Comparison of ENCODE assay signal across 11 mouse cellular contexts in genomic region chr6:31587655-31588054, GRCm38 (mm10). TPM values are rescaled to one million over a fixed set of nuclear protein-coding genes. Genes with fewer than 3 reads are reported as not detected.
A peak's percentile ranks its signal among the peaks of the same experiment; 100 is the strongest.
DNase-seq lines count a peak whose midpoint lies in the region; ATAC-seq lines count a peak whose summit lies in the region.
"Had no signal": no experiment of that assay in that cellular context is flagged by ENCODE, and none has a peak within 500 bp of the region (broad histone marks: within the 10 kb centered on the region; RNA-seq: fewer than 3 reads in every experiment).

No protein-coding gene starts in this region.

- no peak overlapping the region for H3K27ac ChIP-seq in kidney, embryonic 15.5 days
- peak overlapping the region; percentile 83 for H3K27ac ChIP-seq in liver, embryonic 16.5 days (ENCODE audit: low read length)
- H3K27ac ChIP-seq in stomach, embryonic 15.5 days: no peak overlapping the region
- no peak overlapping the region for H3K27ac ChIP-seq in neural tube, embryonic 15.5 days (replicated peaks)
- H3K27ac ChIP-seq: hindbrain, embryonic 12.5 days; kidney, postnatal 0 days had no signal

- no peaks in the 10 kb centered on the region for H3K9me3 ChIP-seq in kidney, embryonic 15.5 days (replicated peaks)
- H3K9me3 ChIP-seq in liver, embryonic 16.5 days (replicated peaks; ENCODE audit: control insufficient read depth, low read length): no peaks in the 10 kb centered on the region
- H3K9me3 ChIP-seq in stomach, embryonic 15.5 days: no peaks in the 10 kb centered on the region
- no peaks in the 10 kb centered on the region for H3K9me3 ChIP-seq in neural tube, embryonic 15.5 days (replicated peaks)
- H3K9me3 ChIP-seq: hindbrain, embryonic 12.5 days had no signal

- H3K4me1 ChIP-seq in kidney, embryonic 15.5 days: 0 out of 2 replicates have a peak, but pooled peaks cover 3% of the 10 kb centered on the region
- peaks cover 61% of the 10 kb centered on the region for H3K4me1 ChIP-seq in liver, embryonic 16.5 days (ENCODE audit: control insufficient read depth, low read depth, low read length)
- peaks cover 4% of the 10 kb centered on the region; the same call in 1 of the 2 replicates for H3K4me1 ChIP-seq in stomach, embryonic 15.5 days
- H3K4me1 ChIP-seq in neural tube, embryonic 15.5 days: no peaks in the 10 kb centered on the region
- H3K4me1 ChIP-seq: hindbrain, embryonic 12.5 days had no signal

- H3K9ac ChIP-seq in kidney, embryonic 15.5 days: no peak overlapping the region
- H3K9ac ChIP-seq in liver, embryonic 16.5 days (ENCODE audit: low read depth, low read length): peak overlapping the region; percentile 46
- H3K9ac ChIP-seq in stomach, embryonic 15.5 days: no peak overlapping the region
- no peak overlapping the region for H3K9ac ChIP-seq in neural tube, embryonic 15.5 days (replicated peaks)
- H3K9ac ChIP-seq: hindbrain, embryonic 12.5 days had no signal

- H3K36me3 ChIP-seq in kidney, embryonic 15.5 days: no peaks in the 10 kb centered on the region
- H3K36me3 ChIP-seq in liver, embryonic 16.5 days (ENCODE audit: control insufficient read depth, insufficient read depth): no peaks in the 10 kb centered on the region
- no peaks in the 10 kb centered on the region for H3K36me3 ChIP-seq in stomach, embryonic 15.5 days
- H3K36me3 ChIP-seq in neural tube, embryonic 15.5 days: no peaks in the 10 kb centered on the region
- H3K36me3 ChIP-seq: hindbrain, embryonic 12.5 days had no signal

- no peak overlapping the region for H3K4me2 ChIP-seq in kidney, embryonic 15.5 days
- peak overlapping the region; percentile 34 for H3K4me2 ChIP-seq in liver, embryonic 16.5 days (ENCODE audit: low read depth, low read length)
- no peak overlapping the region for H3K4me2 ChIP-seq in stomach, embryonic 15.5 days
- H3K4me2 ChIP-seq in neural tube, embryonic 15.5 days: no peak overlapping the region
- H3K4me2 ChIP-seq: hindbrain, embryonic 12.5 days had no signal

- 51% methylated on average over 4 of the region's 4 CpGs for WGBS in kidney, embryonic 15.5 days
- 36% methylated on average over 4 of the region's 4 CpGs for WGBS in liver, embryonic 16.5 days (ENCODE audit: insufficient replicate concordance)
- WGBS in stomach, embryonic 15.5 days: 31% methylated on average over 4 of the region's 4 CpGs
- WGBS in neural tube, embryonic 15.5 days: 67% methylated on average over 4 of the region's 4 CpGs

- H3K4me3 ChIP-seq in kidney, embryonic 15.5 days (replicated peaks): no peak overlapping the region
- H3K4me3 ChIP-seq in liver, embryonic 16.5 days (ENCODE audit: low read depth, low read length): no peak overlapping the region
- no peak overlapping the region for H3K4me3 ChIP-seq in stomach, embryonic 15.5 days (replicated peaks)
- no peak overlapping the region for H3K4me3 ChIP-seq in neural tube, embryonic 15.5 days (replicated peaks)
- H3K4me3 ChIP-seq: hindbrain, embryonic 12.5 days had no signal

- H3K27me3 ChIP-seq in kidney, embryonic 15.5 days: no peaks in the 10 kb centered on the region
- no peaks in the 10 kb centered on the region for H3K27me3 ChIP-seq in liver, embryonic 16.5 days (ENCODE audit: control insufficient read depth, insufficient read depth, low read depth, low read length)
- H3K27me3 ChIP-seq in stomach, embryonic 15.5 days (replicated peaks): no peaks in the 10 kb centered on the region
- no peaks in the 10 kb centered on the region for H3K27me3 ChIP-seq in neural tube, embryonic 15.5 days (replicated peaks)
- H3K27me3 ChIP-seq: hindbrain, embryonic 12.5 days had no signal

- peak; percentile 40; the same call in 1 of the 2 replicates for ATAC-seq in kidney, embryonic 15.5 days (replicated peaks; ENCODE audit: low FRiP score)
- ATAC-seq in liver, embryonic 16.5 days (ENCODE audit: low read depth): peak; percentile 89
- peak; percentile 78; the same call in 1 of the 2 replicates for ATAC-seq in stomach, embryonic 15.5 days (ENCODE audit: insufficient read depth, low FRiP score, low read depth)
- no peak for ATAC-seq in neural tube, embryonic 15.5 days (ENCODE audit: low FRiP score)

- DNase-seq in embryo, embryonic 9.5 days (ENCODE audit: extremely low spot score): peak; percentile 16
- DNase-seq in embryo, embryonic 10.5 days (ENCODE audit: low spot score): no peak
- DNase-seq in kidney, adult 9 months: no peak
- DNase-seq in thymus, adult 18-20 months: no peak
- DNase-seq: cerebellum, postnatal 14 days had no signal

RNA-seq across cellular contexts. Expression of gene Podxl, which starts 23.9 kb away (rescaled TPM):
- polyA plus RNA-seq in kidney, embryonic 15.5 days (2015; fragmentation: Nextera tagmentation; extraction: Ambion mirVana): 62.1 and 65.3 TPM in 2 replicates
- polyA plus RNA-seq in liver, embryonic 16.5 days (2015; fragmentation: Nextera tagmentation; extraction: Ambion mirVana): 3.5 and 4.3 TPM in 2 replicates
- polyA plus RNA-seq in stomach, embryonic 15.5 days (2015; fragmentation: Nextera tagmentation; extraction: Ambion mirVana): 26.9 and 27.1 TPM in 2 replicates
- 9.2 and 13.1 TPM in 2 replicates for polyA plus RNA-seq in neural tube, embryonic 15.5 days (2015; fragmentation: Nextera tagmentation; extraction: Ambion mirVana)
